ENCODE assay signal across 8 mouse cellular contexts in genomic region chrX:136741651-136742201, GRCm38 (mm10). TPM values are rescaled to one million over a fixed set of nuclear protein-coding genes. Genes with fewer than 3 reads are reported as not detected.
DNase-seq lines count a peak whose midpoint lies in the region; ATAC-seq lines count a peak whose summit lies in the region.

No protein-coding gene starts in this region.

- peak overlapping the region; percentile 95 for H3K27ac ChIP-seq in embryonic facial prominence, embryonic 15.5 days (replicated peaks)
- H3K27ac ChIP-seq in heart, embryonic 13.5 days (replicated peaks), result peak overlapping the region; percentile 93

- WGBS in embryonic facial prominence, embryonic 15.5 days, result 19% methylated on average over 46 of the region's 46 CpGs
- 13% methylated on average over 33 of the region's 46 CpGs for WGBS in heart, embryonic 13.5 days

- ATAC-seq in embryonic facial prominence, embryonic 15.5 days (ENCODE audit: insufficient number of reproducible peaks, low FRiP score, low TSS enrichment, low read depth), result peak; percentile 84
- peak; percentile 66; the same call in 1 of the 2 replicates for ATAC-seq in heart, embryonic 13.5 days (ENCODE audit: extremely low read depth, insufficient number of reproducible peaks, low FRiP score, low TSS enrichment)
- peak; percentile 28 for ATAC-seq in neutrophil, adult 5-6 weeks (ENCODE audit: extremely low read depth, insufficient number of reproducible peaks, low FRiP score, poor library complexity, severe bottlenecking)

- no peaks in the 10 kb centered on the region for H3K9me3 ChIP-seq in embryonic facial prominence, embryonic 15.5 days (replicated peaks)
- no peaks in the 10 kb centered on the region for H3K9me3 ChIP-seq in heart, embryonic 13.5 days

- peak overlapping the region; percentile 42 for H3K4me2 ChIP-seq in embryonic facial prominence, embryonic 15.5 days (replicated peaks)
- peak overlapping the region; percentile 67 for H3K4me2 ChIP-seq in heart, embryonic 13.5 days

- H3K4me1 ChIP-seq in embryonic facial prominence, embryonic 15.5 days, result peaks cover 7% of the 10 kb centered on the region
- peaks cover 8% of the 10 kb centered on the region for H3K4me1 ChIP-seq in heart, embryonic 13.5 days

- DNase-seq in 416B (ENCODE audit: low read depth), result peak; percentile 87
- peak; percentile 89 for DNase-seq in adrenal gland, postnatal 14 days
- DNase-seq in kidney, postnatal 25 days, result peak; percentile 72 to 90
- peak; percentile 82 to 85 for DNase-seq in lung, adult 18-20 months
- DNase-seq in thymus, adult 18-20 months, result peak; percentile 63 to 74

- H3K36me3 ChIP-seq in embryonic facial prominence, embryonic 15.5 days, result no peaks in the 10 kb centered on the region
- H3K36me3 ChIP-seq in heart, embryonic 13.5 days, result peaks cover 11% of the 10 kb centered on the region

- H3K4me3 ChIP-seq in embryonic facial prominence, embryonic 15.5 days (replicated peaks), result peak overlapping the region; percentile 50
- H3K4me3 ChIP-seq in heart, embryonic 13.5 days, result peak overlapping the region; percentile 66

- peak overlapping the region; percentile 40; the same call in 1 of the 2 replicates for H3K9ac ChIP-seq in embryonic facial prominence, embryonic 15.5 days
- peak overlapping the region; percentile 83 for H3K9ac ChIP-seq in heart, embryonic 13.5 days

- H3K27me3 ChIP-seq in embryonic facial prominence, embryonic 15.5 days, result no peaks in the 10 kb centered on the region
- no peaks in the 10 kb centered on the region for H3K27me3 ChIP-seq in heart, embryonic 13.5 days (replicated peaks)

RNA-seq across cellular contexts. Expression of gene Morf4l2, which starts 1.8 kb away (rescaled TPM):
- total RNA-seq in adrenal gland, postnatal 14 days (2021), result 321 and 346 TPM in 2 replicates
- 552 and 560 TPM in 2 replicates for polyA plus RNA-seq in embryonic facial prominence, embryonic 15.5 days (2015; fragmentation: Nextera tagmentation; extraction: Ambion mirVana)
- polyA plus RNA-seq in heart, embryonic 13.5 days (2015; fragmentation: Nextera tagmentation; extraction: Ambion mirVana), result 334 and 360 TPM in 2 replicates
- total RNA-seq in neutrophil, adult 5-6 weeks (2017), result 128 and 145 TPM in 2 replicates

RNA-seq across cellular contexts. Expression of gene Tceal1, which starts 33.9 kb away (rescaled TPM):
- 6.9 and 7.6 TPM in 2 replicates for total RNA-seq in adrenal gland, postnatal 14 days (2021)
- polyA plus RNA-seq in embryonic facial prominence, embryonic 15.5 days (2015; fragmentation: Nextera tagmentation; extraction: Ambion mirVana), result 13.8 and 14.9 TPM in 2 replicates
- 9.6 and 10.0 TPM in 2 replicates for polyA plus RNA-seq in heart, embryonic 13.5 days (2015; fragmentation: Nextera tagmentation; extraction: Ambion mirVana)
- 0.12 and 0.35 TPM in 2 replicates for total RNA-seq in neutrophil, adult 5-6 weeks (2017)

RNA-seq across cellular contexts. Expression of gene Glra4, which starts 38.2 kb away (rescaled TPM):
- not detected in 2 replicates for total RNA-seq in adrenal gland, postnatal 14 days (2021)
- polyA plus RNA-seq in embryonic facial prominence, embryonic 15.5 days (2015; fragmentation: Nextera tagmentation; extraction: Ambion mirVana), result 0.08 and 0.11 TPM in 2 replicates
- 0.10 and 0.12 TPM in 2 replicates for polyA plus RNA-seq in heart, embryonic 13.5 days (2015; fragmentation: Nextera tagmentation; extraction: Ambion mirVana)
- total RNA-seq in neutrophil, adult 5-6 weeks (2017), result not detected in 2 replicates

Comparison
In these comparisons a context has a peak if more than half of its experiments do, and no peak if none do; other contexts are left out.
1. Peak in every context shown above with its lines: DNase-seq, ATAC-seq, H3K4me3 ChIP-seq and H3K27ac ChIP-seq.
2. ATAC-seq: peak in every context shown above with its lines; median percentile 84 in embryonic facial prominence, embryonic 15.5 days; 66 in heart, embryonic 13.5 days; 28 in neutrophil, adult 5-6 weeks.